Mouse (Mus musculus): ENCODE measurements at regions not wholly inside any gene's neighbourhood (a gene's known extent, or its start where the extent isn't known, plus 50 kb on each side); places are given as distances from the start of the nearest gene placed in this dataset.

DNA sequence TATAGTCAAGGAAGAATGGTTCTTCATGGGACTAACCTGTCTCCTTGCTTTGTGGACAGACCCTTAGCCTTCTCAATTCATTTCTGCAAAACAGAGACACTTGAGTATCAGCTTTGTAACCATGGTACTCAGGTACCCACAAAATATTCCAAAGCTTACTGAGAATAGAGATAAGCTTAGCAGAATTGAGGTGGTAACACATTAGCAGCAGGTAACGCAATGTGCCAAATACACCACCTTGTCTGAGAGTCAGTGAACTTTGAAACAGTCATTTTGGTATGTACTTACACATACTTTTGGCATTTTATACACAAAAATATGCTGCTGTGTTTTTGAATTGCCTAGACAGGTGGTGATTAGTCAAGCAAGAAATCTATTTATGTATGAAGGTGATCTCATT lies 69.8 kb upstream of the Slc6a14 start:
- DNase-seq (ENCODE audit: extremely low read depth, insufficient read length, low spot score), result no peak

DNA sequence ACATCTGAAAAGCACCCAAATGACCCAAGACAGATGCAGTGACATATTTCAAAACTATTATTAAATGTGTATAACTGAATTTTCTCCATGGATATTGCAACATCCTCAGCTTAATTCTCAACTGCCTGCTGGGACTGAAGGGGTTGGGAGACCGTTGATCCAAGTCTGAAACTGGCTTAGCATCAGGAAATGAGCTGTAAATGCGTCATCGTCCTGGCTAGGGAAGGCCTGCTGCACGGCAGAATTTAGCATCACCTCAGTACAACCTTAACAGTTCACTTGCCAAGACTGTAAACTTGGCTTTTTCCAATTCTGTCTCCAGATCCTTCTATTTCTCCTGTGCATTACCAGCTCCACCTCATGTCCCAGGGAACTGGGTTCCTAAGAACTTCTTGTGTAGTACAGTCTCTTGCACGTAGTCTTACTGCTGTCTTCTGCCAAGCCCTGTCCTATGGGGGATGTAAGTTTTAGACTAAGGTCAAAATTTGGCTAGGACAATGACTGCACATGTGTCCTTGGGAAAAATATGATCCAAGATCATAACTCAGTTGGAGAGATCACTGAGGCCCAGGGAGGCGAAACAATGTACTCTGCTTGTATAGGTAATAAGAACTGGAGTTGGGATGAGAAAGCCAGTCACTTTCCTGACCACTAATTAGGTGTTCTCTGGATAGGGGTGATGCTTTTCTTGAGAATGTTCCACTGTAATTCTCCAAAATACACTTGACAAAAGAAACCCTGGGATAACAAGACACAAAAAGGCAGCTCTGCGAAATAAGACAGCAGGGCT lies 63.0 kb upstream of the Slc6a14 start:
- peak; percentile 10 for DNase-seq (ENCODE audit: extremely low read depth, insufficient read length, low spot score)
